Mouse (Mus musculus): ENCODE results near the gene Nckap5. TPM values are rescaled to one million over a fixed set of nuclear protein-coding genes. Genes with fewer than 3 reads are reported as not detected.
A peak's percentile ranks its signal among the peaks of the same experiment; 100 is the strongest.

Gene Nckap5
- total RNA-seq, 2 experiments from 2014 or later = 0.87 to 0.97 TPM

DNA sequence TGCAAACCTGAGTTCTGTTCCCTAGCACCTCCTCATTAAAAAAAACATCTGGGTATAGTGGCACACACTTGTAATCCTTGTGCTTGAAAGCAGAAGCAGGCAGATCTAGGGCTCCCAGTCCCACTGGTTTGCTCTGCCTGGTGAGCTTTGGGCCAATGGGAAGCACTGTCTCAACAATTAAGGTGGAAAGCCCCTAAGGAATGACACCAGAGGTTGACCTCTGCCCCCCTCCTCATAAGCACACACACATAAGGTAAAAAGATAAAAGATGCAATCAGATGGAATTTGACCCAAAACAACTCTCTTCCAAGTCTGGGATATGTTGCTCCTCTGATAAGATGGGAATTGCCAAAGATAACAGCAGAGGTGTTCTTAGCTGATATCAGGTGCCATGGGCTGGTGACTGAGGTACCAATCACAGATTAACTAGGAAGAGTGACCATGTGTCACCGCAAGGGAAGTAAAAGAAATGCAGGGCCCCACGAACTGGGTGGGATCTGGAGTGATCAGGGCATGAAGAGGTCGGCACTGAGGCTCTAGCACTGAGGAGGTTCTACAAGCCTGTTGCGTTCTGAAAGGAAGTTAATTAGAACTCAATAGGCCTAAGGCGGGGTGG, 110.8 kb downstream of the Nckap5 start:
- no peak for DNase-seq (ENCODE audit: low spot score)

GRCm38 (mm10) chr1:126706611-126707010, 124.0 kb downstream of the Nckap5 start:
- DNase-seq (ENCODE audit: low spot score) = no peak

DNA sequence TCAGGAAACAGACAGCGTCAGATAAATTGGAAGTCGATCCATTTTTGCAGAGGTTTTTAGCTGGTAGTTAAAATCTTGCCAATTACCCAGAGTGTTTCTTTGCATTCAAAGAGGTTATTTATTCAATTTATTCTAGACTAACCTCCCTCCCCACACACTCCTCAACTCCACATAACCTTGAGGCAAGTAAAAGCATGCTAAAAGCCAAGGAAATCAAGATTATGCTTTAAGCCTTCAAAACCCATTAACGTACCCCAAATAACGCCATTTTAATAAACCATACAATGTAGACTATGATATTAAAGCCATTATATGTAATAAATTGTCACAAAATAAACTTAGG, 129.7 kb downstream of the Nckap5 start:
- DNase-seq (ENCODE audit: low spot score) = no peak

DNA sequence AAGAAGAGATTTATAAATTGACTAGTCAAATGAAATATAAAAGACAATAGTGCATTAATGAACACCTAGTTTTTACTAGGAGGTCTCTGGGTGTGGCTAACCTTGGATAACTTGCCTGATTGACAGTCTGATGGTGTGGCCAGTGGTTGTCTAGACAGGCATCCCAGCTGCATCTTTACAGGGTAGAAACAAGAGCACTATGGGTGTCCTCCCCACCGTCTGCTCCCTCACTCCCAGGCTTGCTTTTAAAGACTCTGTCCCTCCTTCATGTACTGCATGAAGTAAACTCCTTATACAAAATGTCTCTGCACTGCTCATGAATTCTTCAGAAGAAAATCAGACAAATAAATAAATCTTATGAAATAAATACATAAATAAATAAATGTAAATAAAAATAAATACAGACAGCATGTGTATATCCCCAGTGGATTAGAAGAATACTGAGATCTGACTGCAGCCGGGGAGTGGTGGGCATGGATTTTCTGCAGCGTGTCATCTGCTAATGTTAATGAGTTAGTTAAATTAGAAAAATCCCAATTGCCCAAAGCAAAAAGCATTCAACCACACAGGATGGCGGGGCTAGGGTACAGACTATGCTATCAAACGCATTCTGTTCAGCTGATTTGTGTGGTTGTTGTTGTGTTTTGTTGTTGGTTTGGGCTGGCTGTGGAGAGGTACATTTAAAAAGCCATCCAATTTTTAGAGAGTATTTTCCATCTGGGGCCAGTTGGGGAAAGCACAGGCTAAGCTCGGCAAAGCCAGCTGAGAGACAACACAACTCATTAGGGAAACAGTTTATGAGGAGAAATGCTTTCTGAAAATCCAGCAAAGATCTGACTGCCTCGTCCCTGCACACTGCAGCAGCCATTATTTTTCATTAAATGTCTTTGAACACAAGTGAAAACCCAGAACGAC, 130.3 kb downstream of the Nckap5 start:
- DNase-seq (ENCODE audit: low spot score) = no peak

GRCm38 (mm10) chr1:126693585-126693984, 137.0 kb downstream of the Nckap5 start:
- no peak for DNase-seq (ENCODE audit: low spot score)

GRCm38 (mm10) chr1:126688593-126688992, 142.0 kb downstream of the Nckap5 start:
- DNase-seq (ENCODE audit: low spot score) = no peak

DNA sequence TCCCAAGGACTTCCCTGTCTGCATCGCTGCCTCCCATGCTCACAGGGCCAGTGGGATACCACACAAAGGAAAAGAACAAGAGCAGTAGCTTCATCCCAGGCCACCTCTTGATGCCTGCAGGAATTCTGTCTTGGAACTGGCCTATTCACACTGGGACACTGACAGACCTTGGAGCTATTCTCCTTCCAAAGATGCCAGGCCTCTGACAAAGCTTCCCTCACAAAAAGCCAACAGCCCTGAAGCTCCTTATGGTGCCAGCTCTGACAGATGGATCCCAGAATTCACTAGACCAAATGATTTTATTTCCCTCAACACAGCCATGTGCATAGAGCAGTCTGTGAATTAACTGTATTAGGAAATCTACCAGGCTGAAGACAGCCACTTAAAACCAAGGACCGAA, 143.9 kb downstream of the Nckap5 start:
- no peak for DNase-seq (ENCODE audit: low spot score)

GRCm38 (mm10) chr1:126683621-126684445, 146.8 kb downstream of the Nckap5 start:
- DNase-seq (ENCODE audit: low spot score) = peak; percentile 7

GRCm38 (mm10) chr1:126681773-126682172, 148.8 kb downstream of the Nckap5 start:
- no peak for DNase-seq (ENCODE audit: low spot score)

- no peak for DNase-seq (ENCODE audit: low spot score)
Measured at GRCm38 (mm10) chr1:126679348-126679747, 151.3 kb downstream of the Nckap5 start.

- no peak for DNase-seq (ENCODE audit: low spot score)
Measured at GRCm38 (mm10) chr1:126677280-126677679, 153.3 kb downstream of the Nckap5 start.

- no peak for DNase-seq (ENCODE audit: low spot score)
Measured at GRCm38 (mm10) chr1:126676769-126677168, 153.8 kb downstream of the Nckap5 start.

GRCm38 (mm10) chr1:126675142-126675541, 155.5 kb downstream of the Nckap5 start:
- DNase-seq (ENCODE audit: low spot score) = no peak

GRCm38 (mm10) chr1:126673238-126673637, 157.4 kb downstream of the Nckap5 start:
- DNase-seq (ENCODE audit: low spot score) = no peak

- no peak for DNase-seq (ENCODE audit: low spot score)
Measured at GRCm38 (mm10) chr1:126670507-126670906, 160.1 kb downstream of the Nckap5 start.

DNA sequence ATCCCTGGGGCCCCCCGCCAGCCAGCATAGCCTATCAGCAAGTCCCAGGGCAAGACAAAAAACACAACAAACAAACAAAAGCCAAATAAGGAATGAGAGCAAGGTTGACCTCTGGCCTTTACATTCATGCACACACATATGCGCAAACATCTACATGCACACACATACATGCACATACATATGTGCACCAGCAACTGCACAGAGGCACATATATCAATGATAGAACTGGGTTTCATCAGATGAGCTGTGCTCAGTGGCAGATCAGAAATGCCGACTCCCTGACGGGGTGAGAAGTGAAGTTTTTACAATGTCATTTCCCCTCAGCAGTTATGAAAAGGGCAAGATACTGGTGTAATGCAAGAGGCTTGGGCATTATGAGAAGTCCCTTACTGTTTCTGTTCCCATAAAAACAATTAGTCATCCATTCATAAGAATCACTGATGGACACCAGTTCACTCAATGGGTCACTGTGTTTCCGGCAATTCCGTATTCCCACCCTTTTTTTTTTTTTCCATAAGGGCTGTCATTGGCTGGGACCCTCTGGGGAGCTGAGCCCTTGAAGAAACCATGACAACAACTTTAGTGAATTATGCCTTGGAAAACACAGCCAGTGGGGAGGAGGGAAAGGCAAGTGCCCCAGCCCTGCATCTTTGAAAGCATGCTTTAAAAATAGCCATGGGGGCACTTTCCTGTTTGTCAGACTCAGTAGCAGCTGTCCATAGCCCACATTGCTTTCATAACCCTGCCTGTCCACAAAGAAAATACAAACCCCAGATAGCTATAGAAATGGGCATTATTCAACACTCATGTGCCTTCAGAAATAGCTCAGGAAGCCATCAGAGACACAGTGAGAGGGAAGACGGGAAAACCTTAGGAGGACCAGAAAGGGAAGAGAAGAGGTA, 170.2 kb downstream of the Nckap5 start:
- no peak for DNase-seq (ENCODE audit: low spot score)

DNA sequence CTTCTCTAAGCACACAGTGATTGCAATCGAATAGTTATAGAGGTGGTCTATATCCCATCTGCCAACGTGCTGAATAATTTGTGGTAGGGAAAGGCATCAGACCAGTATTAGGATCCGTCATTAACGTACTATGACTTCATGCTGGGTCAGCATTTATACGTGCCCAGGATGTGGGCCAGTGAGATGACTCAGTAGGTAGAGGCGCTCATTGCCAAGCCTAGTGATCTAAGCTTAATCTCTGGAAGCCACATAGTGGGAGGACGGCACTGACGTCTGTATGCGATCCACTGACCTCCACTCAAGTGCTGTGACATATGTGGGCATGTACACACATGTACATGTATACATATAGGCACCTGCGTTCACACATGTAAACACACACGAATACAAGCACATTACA, 171.9 kb downstream of the Nckap5 start:
- no peak for DNase-seq (ENCODE audit: low spot score)

DNA sequence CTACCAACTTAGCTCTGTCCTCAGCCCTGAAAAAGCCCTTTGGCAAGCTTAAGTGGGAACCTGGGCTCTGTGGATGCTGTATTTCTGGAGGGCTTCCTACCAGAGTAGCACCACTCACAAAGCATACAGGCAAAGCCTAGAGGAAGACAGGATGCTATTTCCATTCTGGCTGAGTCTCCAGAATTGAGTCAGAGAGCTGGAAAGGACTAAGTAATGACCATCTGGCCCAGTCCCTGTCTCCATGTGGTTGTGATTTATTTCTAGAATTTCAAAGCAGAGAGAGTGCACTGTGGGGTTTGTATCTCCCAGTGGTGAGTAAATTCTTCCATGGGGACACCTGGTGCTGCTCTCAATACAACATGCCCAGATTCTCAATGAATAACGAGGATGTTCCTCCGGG, 174.4 kb downstream of the Nckap5 start:
- peak; percentile 59 for DNase-seq (ENCODE audit: low spot score)

DNA sequence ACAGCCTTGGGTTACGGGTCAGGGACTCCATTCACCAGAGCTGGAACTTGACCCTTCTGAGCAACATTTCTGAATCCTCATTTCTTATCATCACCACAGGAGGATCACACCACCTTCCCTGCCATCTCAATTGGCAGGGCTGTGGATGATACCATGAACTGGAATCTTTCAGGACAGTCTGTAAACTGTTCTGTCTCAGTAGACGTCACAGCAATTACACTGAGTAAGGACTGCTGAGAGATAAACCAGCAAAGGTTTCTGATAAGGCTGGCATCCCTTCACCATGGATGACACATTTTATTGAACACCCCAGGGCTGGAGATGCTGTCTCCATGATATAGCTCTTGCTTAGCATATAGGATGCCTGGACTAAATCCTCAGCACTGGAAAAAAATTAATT, 178.5 kb downstream of the Nckap5 start:
- no peak for DNase-seq (ENCODE audit: low spot score)

DNA sequence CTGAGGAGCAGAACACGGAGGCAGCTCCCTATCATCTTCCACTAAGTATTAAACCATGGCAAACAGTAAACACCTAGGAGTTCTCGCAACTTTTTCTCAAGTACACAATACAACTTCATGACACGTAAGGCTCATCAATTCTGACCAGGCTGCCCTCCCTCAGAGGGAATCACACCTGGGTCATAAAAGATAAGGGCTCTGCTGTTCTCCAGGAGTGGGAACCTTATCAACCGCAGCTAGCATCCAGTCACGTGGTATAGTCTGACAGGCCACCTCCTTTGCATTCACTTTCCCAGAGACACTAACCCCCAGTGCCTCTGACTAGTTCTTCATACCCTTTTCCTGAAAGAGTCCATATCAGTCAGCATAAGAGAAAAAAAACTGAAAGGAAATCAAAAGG, 179.8 kb downstream of the Nckap5 start:
- no peak for DNase-seq (ENCODE audit: low spot score)

- DNase-seq (ENCODE audit: low spot score) = no peak
Measured at GRCm38 (mm10) chr1:126642751-126643150, 187.8 kb downstream of the Nckap5 start.

All from gastrocnemius, adult 18-20 months (tissue).